Mouse (Mus musculus) G1E (cell line): ENCODE measurements at regions not wholly inside any gene's neighbourhood (a gene's known extent, or its start where the extent isn't known, plus 50 kb on each side); places are given as distances from the start of the nearest gene placed in this dataset.

Source experiments
- CTCF ChIP-seq: IDR thresholded peaks from 2 replicates; pipeline ENCODE4 v1.5.1; 2012; ENCODE audit warnings: low read depth, low read length, inconsistent platforms, mixed read lengths
- GATA1 ChIP-seq: IDR thresholded peaks from 2 replicates; pipeline ENCODE4 v1.6.1; 2012; ENCODE audit warnings: borderline replicate concordance, low read length, inconsistent platforms, mixed read lengths
- GATA2 ChIP-seq: IDR thresholded peaks from 2 replicates; pipeline ENCODE4 v1.6.1; 2012; ENCODE audit warnings: low read depth, low read length, inconsistent platforms, borderline replicate concordance
- TAL1 ChIP-seq: conservative IDR thresholded peaks from 2 replicates; pipeline ENCODE4 v1.6.1; 2012; ENCODE audit warnings: low read depth, low read length, inconsistent platforms, mixed read lengths

DNA sequence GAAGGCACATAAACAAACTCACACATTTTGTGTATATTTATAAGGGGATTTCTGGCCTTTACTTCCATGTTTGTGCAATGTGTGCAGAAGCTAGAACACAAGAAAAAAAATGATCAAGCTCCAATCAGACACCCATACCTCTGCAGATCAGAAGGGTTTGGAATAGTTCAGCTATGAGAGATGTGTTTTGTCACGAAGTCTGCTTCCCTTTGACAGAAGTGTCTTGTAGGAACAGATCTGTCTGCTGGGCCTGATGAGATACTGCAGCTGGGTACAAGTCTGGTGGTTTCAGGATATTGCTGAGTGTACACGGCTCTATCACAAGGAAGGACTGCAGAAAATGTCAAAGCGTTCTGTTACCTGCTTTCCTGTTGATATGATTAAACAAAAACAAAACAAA is 176.2 kb upstream of the Maf start:
- TF ChIP-seq CTCF, result no peak
- no peak for TF ChIP-seq GATA1
- TF ChIP-seq TAL1, result no peak
- no peak for TF ChIP-seq GATA2
